Comparison of ENCODE assay signal across 21 mouse cellular contexts in the genomic region with DNA sequence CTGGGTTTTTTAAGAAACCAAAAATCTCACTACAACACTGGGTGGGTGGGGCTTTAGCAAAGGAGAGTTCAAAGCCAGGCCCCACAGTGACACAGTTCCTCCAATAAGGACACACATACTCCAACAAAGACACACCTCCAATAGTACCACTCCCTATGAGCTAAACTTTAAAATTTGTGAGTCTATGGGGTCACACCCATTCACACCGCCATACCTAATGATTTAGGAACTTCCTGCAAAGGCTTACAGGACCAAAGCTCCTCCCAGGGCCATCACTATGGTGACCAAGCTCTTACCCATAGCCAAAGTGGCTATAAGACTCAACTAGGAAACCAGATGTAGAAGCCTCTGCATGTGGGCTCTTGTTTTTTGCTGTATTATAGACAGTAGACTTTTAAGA. TPM values are rescaled to one million over a fixed set of nuclear protein-coding genes. Genes with fewer than 3 reads are reported as not detected.
A peak's percentile ranks its signal among the peaks of the same experiment; 100 is the strongest.
DNase-seq lines count a peak whose midpoint lies in the region; ATAC-seq lines count a peak whose summit lies in the region.
"Had no signal": no experiment of that assay in that cellular context is flagged by ENCODE, and none has a peak within 500 bp of the region (broad histone marks: within the 10 kb centered on the region; RNA-seq: fewer than 3 reads in every experiment).

No protein-coding gene starts in this region.

- H3K9me3 ChIP-seq in kidney, embryonic 14.5 days (ENCODE audit: control insufficient read depth, low read length) = peaks cover 5% of the 10 kb centered on the region; the same call in 1 of the 2 replicates
- H3K9me3 ChIP-seq in midbrain, embryonic 11.5 days (ENCODE audit: control insufficient read depth, low read length) = no peaks in the 10 kb centered on the region
- H3K9me3 ChIP-seq: forebrain, embryonic 10.5 days had no signal

- no peak overlapping the region for H3K4me2 ChIP-seq in kidney, embryonic 14.5 days (replicated peaks; ENCODE audit: low read depth, low read length)
- H3K4me2 ChIP-seq in midbrain, embryonic 11.5 days = no peak overlapping the region
- H3K4me2 ChIP-seq: forebrain, embryonic 15.5 days; heart, embryonic 11.5 days; hindbrain, embryonic 14.5 days had no signal

- no peak for DNase-seq in kidney, postnatal 36 days
- DNase-seq in ES-CJ7 (ENCODE audit: low read depth, low spot score) (peak; percentile 53), R1 (ENCODE audit: low read depth, low spot score) (peak; percentile 92)
- DNase-seq in urinary bladder, postnatal 14 days (ENCODE audit: low spot score) = no peak
- no peak for DNase-seq in midbrain, embryonic 11.5 days (ENCODE audit: low spot score, missing footprints)
- DNase-seq: adrenal gland, postnatal 10 days; adrenal gland, postnatal 36 days; cerebellum, adult 18-20 months; cerebellum, adult 9-10 months; cerebellum, postnatal 14 days; gastrocnemius, postnatal 25 days; heart, adult 2 months; heart, postnatal 4 days had no signal

- H3K27ac ChIP-seq in kidney, embryonic 14.5 days (ENCODE audit: low read depth, low read length) = no peak overlapping the region
- no peak overlapping the region for H3K27ac ChIP-seq in midbrain, embryonic 11.5 days (ENCODE audit: low read depth, low read length)
- H3K27ac ChIP-seq: forebrain, embryonic 10.5 days; forebrain, embryonic 15.5 days; heart, adult 2 months; hindbrain, embryonic 14.5 days; hindbrain, postnatal 0 days had no signal

- no peaks in the 10 kb centered on the region for H3K27me3 ChIP-seq in kidney, embryonic 14.5 days (ENCODE audit: control insufficient read depth, insufficient read depth, low read length)
- H3K27me3 ChIP-seq in midbrain, embryonic 11.5 days (ENCODE audit: control insufficient read depth, insufficient read depth, low read length) = no peaks in the 10 kb centered on the region
- H3K27me3 ChIP-seq: forebrain, embryonic 15.5 days had no signal

- ATAC-seq in kidney, embryonic 14.5 days (ENCODE audit: low FRiP score, low TSS enrichment) = 0 out of 2 replicates have a peak, but pooled peaks have one; percentile 35
- no peak for ATAC-seq in midbrain, embryonic 11.5 days (ENCODE audit: low FRiP score)
- ATAC-seq: forebrain, embryonic 15.5 days; hindbrain, postnatal 0 days; inflammation-experienced regulatory T-cells, adult 6 months; intestine, embryonic 16.5 days had no signal

- WGBS in kidney, embryonic 14.5 days = 78% methylated on average over 1 of the region's 1 CpGs
- 82% methylated on average over 1 of the region's 1 CpGs for WGBS in midbrain, embryonic 11.5 days

- no peaks in the 10 kb centered on the region for H3K36me3 ChIP-seq in kidney, embryonic 14.5 days (ENCODE audit: control insufficient read depth, insufficient read depth, low read length)
- peaks cover 3% of the 10 kb centered on the region; the same call in 1 of the 2 replicates for H3K36me3 ChIP-seq in midbrain, embryonic 11.5 days (ENCODE audit: control insufficient read depth, insufficient read depth, low read length)

- no peak overlapping the region for H3K9ac ChIP-seq in kidney, embryonic 14.5 days (ENCODE audit: low read depth, low read length)
- H3K9ac ChIP-seq in midbrain, embryonic 11.5 days (ENCODE audit: low read length) = no peak overlapping the region
- H3K9ac ChIP-seq: forebrain, embryonic 15.5 days; hindbrain, embryonic 14.5 days had no signal

- H3K4me1 ChIP-seq in kidney, embryonic 14.5 days (ENCODE audit: control insufficient read depth, insufficient read depth, low read length) = no peaks in the 10 kb centered on the region
- no peaks in the 10 kb centered on the region for H3K4me1 ChIP-seq in midbrain, embryonic 11.5 days (ENCODE audit: control insufficient read depth, insufficient read depth, low read length)
- H3K4me1 ChIP-seq: forebrain, embryonic 10.5 days; forebrain, embryonic 15.5 days had no signal

- H3K4me3 ChIP-seq in kidney, embryonic 14.5 days (ENCODE audit: low read length) = no peak overlapping the region
- no peak overlapping the region for H3K4me3 ChIP-seq in midbrain, embryonic 11.5 days (ENCODE audit: low read depth, low read length)
- H3K4me3 ChIP-seq: forebrain, embryonic 10.5 days; forebrain, embryonic 15.5 days; heart, adult 2 months had no signal

RNA-seq across cellular contexts. Expression of a gene that starts 30.6 kb away (rescaled TPM):
- 4.1 and 6.0 TPM in 2 replicates for polyA plus RNA-seq in kidney, embryonic 14.5 days (2014; fragmentation: Nextera tagmentation; extraction: Ambion mirVana)
- 18.6 and 19.3 TPM in 2 replicates for polyA plus RNA-seq in midbrain, embryonic 11.5 days (2014; fragmentation: Nextera tagmentation; extraction: Ambion mirVana)
- polyA plus RNA-seq: inflammation-experienced regulatory T-cells, adult 6 months had no signal

Comparison
In these comparisons a context has a peak if more than half of its experiments do, and no peak if none do; other contexts are left out.
1. DNase-seq: peak in ES-CJ7 (single experiment) and R1 (single experiment); none in kidney, postnatal 36 days (0 of 2), urinary bladder, postnatal 14 days (single experiment) and midbrain, embryonic 11.5 days (single experiment).